Mouse (Mus musculus) hindbrain, embryonic 14.5 days (tissue): ENCODE measurements around the gene Notum. TPM values are rescaled to one million over a fixed set of nuclear protein-coding genes. Genes with fewer than 3 reads are reported as not detected.

Experiments
- ATAC-seq: fragments of 200-750 bp; cut with Nextera tagmentation; 2 replicates; pipeline ENCODE4 v1.8.0; 2017; ENCODE audit warnings: moderate number of reproducible peaks, mild to moderate bottlenecking, moderate TSS enrichment, moderate library complexity; ENCODE audit not compliant: low FRiP score
- DNase-seq: peaks from one replicate; pipeline ENCODE4 v3.0.0-alpha.2; 2015; ENCODE audit warnings: low spot score
- H3K27ac ChIP-seq: fragments of 300-500 bp; sonication (generic); 2 replicates; pipeline ENCODE4 v1.5.1; 2014; ENCODE audit warnings: mild to moderate bottlenecking, moderate library complexity
- H3K27me3 ChIP-seq: fragments of 300-500 bp; sonication (generic); 2 replicates; pipeline ENCODE4 v1.6.1; 2014; ENCODE audit warnings: mild to moderate bottlenecking, low read length, mixed read lengths; ENCODE audit not compliant: control insufficient read depth, insufficient read depth
- H3K36me3 ChIP-seq: fragments of 300-500 bp; sonication (generic); replicated peaks from 2 replicates; pipeline ENCODE4 v1.6.1; 2014; ENCODE audit not compliant: control insufficient read depth, insufficient read depth
- H3K4me1 ChIP-seq: fragments of 300-500 bp; sonication (generic); replicated peaks from 2 replicates; pipeline ENCODE4 v1.6.1; 2014; ENCODE audit warnings: antibody characterized with exemption, low read length, mixed read lengths; ENCODE audit not compliant: control insufficient read depth, insufficient read depth
- H3K4me2 ChIP-seq: fragments of 300-500 bp; sonication (generic); replicated peaks from 2 replicates; pipeline ENCODE4 v1.6.1; 2014; ENCODE audit warnings: mild to moderate bottlenecking, moderate library complexity
- H3K4me3 ChIP-seq: fragments of 300-500 bp; sonication (generic); replicated peaks from 2 replicates; pipeline ENCODE4 v1.5.1; 2014; ENCODE audit warnings: mild to moderate bottlenecking, low read length
- H3K9ac ChIP-seq: fragments of 300-500 bp; sonication (generic); 2 replicates; pipeline ENCODE4 v1.6.1; 2014
- H3K9me3 ChIP-seq: fragments of 300-500 bp; sonication (generic); 2 replicates; pipeline ENCODE4 v1.6.1; 2016; ENCODE audit warnings: low read length; ENCODE audit not compliant: control insufficient read depth
- WGBS: fragments of 180-500 bp; shearing (Covaris S2); extraction: QIAGEN DNeasy Blood & Tissue Kit; methylation state at CpG from one replicate; pipeline ENCODE4 v1.1.7; 2014; 5-methylcytosine and 5-hydroxymethylcytosine counted together
- polyA plus RNA-seq: library from polyadenylated mRNA; unstranded; fragments of >200 nt; fragmentation: Nextera tagmentation; extraction: Ambion mirVana; gene quantifications from 2 replicates; pipeline ENCODE4 v1.2.1, GENCODE M21; 2014

The Notum gene
- polyA plus RNA-seq, result 2.2 and 3.5 TPM in 2 replicates

- Histone ChIP-seq H3K9ac (no peak within 1 kb of the TSS), H3K4me2 (peak within 1 kb of the TSS; percentile 51), H3K27ac (no peak within 1 kb of the TSS), H3K4me3 (peak within 1 kb of the TSS; percentile 31), H3K36me3 (no peaks in the 10 kb centered on the region), H3K27me3 (peaks cover 72% of the 10 kb centered on the region), H3K4me1 (peaks cover 17% of the 10 kb centered on the region), H3K9me3 (no peaks in the 10 kb centered on the region)
- WGBS, result 1% methylated on average over 35 of the region's 35 CpGs
- DNase-seq (no peak), ATAC-seq (peak; percentile 24; the same call in 1 of the 2 replicates)
These were observed at the start of gene Notum for GRCm38 (mm10) chr11:120661076-120661460. Gene Notum (minus strand): TSS chr11:120661175.

GRCm38 (mm10) chr11:120710672-120711071, 49.7 kb upstream of the Notum start:
- WGBS, result 65% methylated on average over 5 of the region's 5 CpGs
- no peak overlapping the region for H3K4me3 ChIP-seq

GRCm38 (mm10) chr11:120709551-120709950, 48.6 kb upstream of the Notum start:
- Histone ChIP-seq H3K4me1 (peaks cover 19% of the 10 kb centered on the region), H3K9me3 (no peaks in the 10 kb centered on the region), H3K27me3 (no peaks in the 10 kb centered on the region), H3K4me2 (no peak overlapping the region), H3K9ac (no peak overlapping the region), H3K27ac (no peak overlapping the region), H3K4me3 (no peak overlapping the region), H3K36me3 (peaks cover 28% of the 10 kb centered on the region)
- 88% methylated on average over 2 of the region's 2 CpGs for WGBS
- DNase-seq (no peak), ATAC-seq (no peak)

More at GRCm38 (mm10) chr11:120710672-120711071, 49.7 kb upstream of the Notum start:
- H3K9ac ChIP-seq, result no peak overlapping the region
- no peak overlapping the region for H3K4me2 ChIP-seq
- peaks cover 28% of the 10 kb centered on the region for H3K36me3 ChIP-seq
- peaks cover 17% of the 10 kb centered on the region for H3K4me1 ChIP-seq
- no peak for DNase-seq
- ATAC-seq, result no peak
- H3K9me3 ChIP-seq, result no peaks in the 10 kb centered on the region
- H3K27me3 ChIP-seq, result no peaks in the 10 kb centered on the region
- H3K27ac ChIP-seq, result no peak overlapping the region

- DNase-seq (no peak), ATAC-seq (no peak)
- Histone ChIP-seq H3K9ac (no peak overlapping the region), H3K27ac (no peak overlapping the region), H3K9me3 (no peaks in the 10 kb centered on the region), H3K27me3 (no peaks in the 10 kb centered on the region), H3K36me3 (peaks cover 40% of the 10 kb centered on the region), H3K4me1 (peaks cover 19% of the 10 kb centered on the region), H3K4me2 (no peak overlapping the region), H3K4me3 (no peak overlapping the region)
- 31% methylated on average over 5 of the region's 5 CpGs for WGBS
These were observed 47.0 kb upstream of the Notum start for GRCm38 (mm10) chr11:120707969-120708368.

GRCm38 (mm10) chr11:120707225-120707624, 46.2 kb upstream of the Notum start:
- no peak for ATAC-seq
- H3K4me2 ChIP-seq, result no peak overlapping the region
- peaks cover 13% of the 10 kb centered on the region; the same call in 1 of the 2 replicates for H3K4me1 ChIP-seq
- no peak overlapping the region for H3K9ac ChIP-seq
- no peak overlapping the region; the same call in 1 of the 2 replicates for H3K27ac ChIP-seq
- no peaks in the 10 kb centered on the region for H3K27me3 ChIP-seq
- WGBS, result 11% methylated on average over 11 of the region's 12 CpGs
- H3K9me3 ChIP-seq, result no peaks in the 10 kb centered on the region
- no peak overlapping the region for H3K4me3 ChIP-seq
- H3K36me3 ChIP-seq, result peaks cover 47% of the 10 kb centered on the region
- DNase-seq, result no peak

- Histone ChIP-seq H3K4me3 (no peak overlapping the region), H3K4me1 (peaks cover 13% of the 10 kb centered on the region; the same call in 1 of the 2 replicates), H3K27me3 (no peaks in the 10 kb centered on the region), H3K36me3 (peaks cover 53% of the 10 kb centered on the region), H3K27ac (no peak overlapping the region), H3K9ac (no peak overlapping the region), H3K4me2 (no peak overlapping the region), H3K9me3 (no peaks in the 10 kb centered on the region)
- ATAC-seq, result no peak
- DNase-seq, result no peak
- WGBS, result 67% methylated on average over 5 of the region's 5 CpGs
These were observed 45.1 kb upstream of the Notum start for GRCm38 (mm10) chr11:120706120-120706519.

GRCm38 (mm10) chr11:120704486-120705325, 43.7 kb upstream of the Notum start:
- ATAC-seq (no peak), DNase-seq (no peak)
- H3K9me3 ChIP-seq, result no peaks in the 10 kb centered on the region
- H3K27ac ChIP-seq, result no peak overlapping the region
- peak overlapping the region; percentile 20; the same call in 1 of the 2 replicates for H3K9ac ChIP-seq
- H3K27me3 ChIP-seq, result no peaks in the 10 kb centered on the region
- WGBS, result 14% methylated on average over 8 of the region's 8 CpGs
- peaks cover 13% of the 10 kb centered on the region; the same call in 1 of the 2 replicates for H3K4me1 ChIP-seq
- peaks cover 50% of the 10 kb centered on the region for H3K36me3 ChIP-seq
- no peak overlapping the region for H3K4me3 ChIP-seq
- no peak overlapping the region for H3K4me2 ChIP-seq

GRCm38 (mm10) chr11:120703696-120704454, 42.9 kb upstream of the Notum start:
- H3K4me2 ChIP-seq, result no peak overlapping the region
- ATAC-seq (no peak), DNase-seq (no peak)
- H3K4me1 ChIP-seq, result peaks cover 13% of the 10 kb centered on the region; the same call in 1 of the 2 replicates
- H3K4me3 ChIP-seq, result no peak overlapping the region
- H3K9me3 ChIP-seq, result no peaks in the 10 kb centered on the region
- no peak overlapping the region for H3K27ac ChIP-seq
- 37% methylated on average over 15 of the region's 15 CpGs for WGBS
- H3K9ac ChIP-seq, result peak overlapping the region; percentile 20; the same call in 1 of the 2 replicates
- no peaks in the 10 kb centered on the region for H3K27me3 ChIP-seq
- H3K36me3 ChIP-seq, result peaks cover 51% of the 10 kb centered on the region

- H3K27ac ChIP-seq, result no peak overlapping the region
- no peak overlapping the region for H3K4me3 ChIP-seq
- H3K9me3 ChIP-seq, result no peaks in the 10 kb centered on the region
- peaks cover 45% of the 10 kb centered on the region for H3K36me3 ChIP-seq
- H3K4me1 ChIP-seq, result no peaks in the 10 kb centered on the region; the same call in 1 of the 2 replicates
- no peak overlapping the region for H3K4me2 ChIP-seq
- no peaks in the 10 kb centered on the region for H3K27me3 ChIP-seq
- H3K9ac ChIP-seq, result no peak overlapping the region
- 68% methylated on average over 10 of the region's 10 CpGs for WGBS
- ATAC-seq, result no peak
- DNase-seq, result no peak
These were observed 36.8 kb upstream of the Notum start for GRCm38 (mm10) chr11:120697741-120698140.
